Mouse (Mus musculus): ENCODE measurements around the gene Lrrc20.

- TF ChIP-seq POLR2A (IDR thresholded peaks at IDR 0.05; ENCODE audit: insufficient read depth, low read depth, low read length) (no peak), CTCF (IDR thresholded peaks at IDR 0.05; ENCODE audit: insufficient read depth, low read depth, low read length) (no peak)
Measured at GRCm38 (mm10) chr10:61517296-61518071, 41.9 kb downstream of the Lrrc20 start.

All from olfactory bulb, adult 2 months (tissue).